Mouse (Mus musculus) erythroblast, embryonic 14.5 days (primary cell): ENCODE results near the gene Gper1. TPM values are rescaled to one million over a fixed set of nuclear protein-coding genes. Genes with fewer than 3 reads are reported as not detected.
A peak's percentile ranks its signal among the peaks of the same experiment; 100 is the strongest.

ENCODE experiments used
- H3K27me3 ChIP-seq: 2 replicates; pipeline ENCODE4 v1.6.1; 2012; ENCODE audit warnings: inconsistent platforms; ENCODE audit not compliant: control insufficient read depth
- H3K36me3 ChIP-seq: 2 replicates; pipeline ENCODE4 v1.6.1; 2012; ENCODE audit warnings: mild to moderate bottlenecking, inconsistent platforms; ENCODE audit not compliant: control insufficient read depth
- H3K4me1 ChIP-seq: 2 replicates; pipeline ENCODE4 v1.6.1; 2012; ENCODE audit warnings: inconsistent platforms; ENCODE audit not compliant: control insufficient read depth
- H3K4me3 ChIP-seq: replicated peaks from 2 replicates; pipeline ENCODE3; 2012; ENCODE audit warnings: moderate library complexity, mild to moderate bottlenecking, inconsistent platforms
- H3K9me3 ChIP-seq: 2 replicates; pipeline ENCODE4 v1.6.1; 2012; ENCODE audit warnings: low read length, inconsistent platforms, mixed read lengths; ENCODE audit not compliant: control insufficient read depth
- GATA1 ChIP-seq: IDR thresholded peaks from 2 replicates; pipeline ENCODE4 v1.6.1; 2012; ENCODE audit warnings: low read length, inconsistent platforms, mixed read lengths
- TAL1 ChIP-seq: IDR thresholded peaks from 3 replicates; pipeline ENCODE4 v1.6.1; 2012; ENCODE audit warnings: low read length, inconsistent platforms, mixed read lengths
- polyA plus RNA-seq: library from polyadenylated mRNA; stranded (reverse); fragments of >175 nt; gene quantifications from 2 replicates; pipeline ENCODE4 v1.2.3, GENCODE M21; 2012

Gene Gper1
- polyA plus RNA-seq, 1 experiment = not detected

GRCm38 (mm10) chr5:139449161-139449791 lies 26.3 kb downstream of the Gper1 start:
- no peaks in the 10 kb centered on the region for H3K9me3 ChIP-seq
- no peaks in the 10 kb centered on the region for H3K27me3 ChIP-seq
- H3K4me3 ChIP-seq = no peak overlapping the region
- no peaks in the 10 kb centered on the region; the same call in none of the 2 replicates for H3K4me1 ChIP-seq
- H3K36me3 ChIP-seq = peaks cover 21% of the 10 kb centered on the region
- TF ChIP-seq GATA1 (no peak), TAL1 (no peak)

DNA sequence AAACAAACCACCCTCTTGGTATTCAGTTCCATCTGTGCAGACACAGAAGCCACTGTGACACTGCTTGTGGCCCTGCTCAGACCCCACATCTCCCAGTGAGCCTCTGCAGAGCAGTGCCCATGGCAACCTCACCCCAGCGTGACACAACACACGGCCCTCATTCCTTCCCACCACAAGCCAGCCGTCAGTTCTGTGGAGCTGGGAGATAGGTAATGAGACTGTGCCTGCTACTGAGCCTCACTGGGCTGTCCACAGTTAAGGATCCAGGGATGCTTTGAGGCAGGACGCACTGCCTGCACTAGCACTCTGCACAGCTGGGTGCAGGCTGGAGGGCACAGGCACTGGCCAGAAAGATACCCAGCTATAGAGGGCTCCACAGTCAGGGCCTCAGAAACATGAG lies 27.0 kb downstream of the Gper1 start:
- Histone ChIP-seq H3K4me1 (no peaks in the 10 kb centered on the region; the same call in none of the 2 replicates), H3K4me3 (no peak overlapping the region), H3K27me3 (no peaks in the 10 kb centered on the region), H3K9me3 (no peaks in the 10 kb centered on the region), H3K36me3 (peaks cover 21% of the 10 kb centered on the region)
- TF ChIP-seq TAL1 = no peak
- no peak for TF ChIP-seq GATA1

DNA sequence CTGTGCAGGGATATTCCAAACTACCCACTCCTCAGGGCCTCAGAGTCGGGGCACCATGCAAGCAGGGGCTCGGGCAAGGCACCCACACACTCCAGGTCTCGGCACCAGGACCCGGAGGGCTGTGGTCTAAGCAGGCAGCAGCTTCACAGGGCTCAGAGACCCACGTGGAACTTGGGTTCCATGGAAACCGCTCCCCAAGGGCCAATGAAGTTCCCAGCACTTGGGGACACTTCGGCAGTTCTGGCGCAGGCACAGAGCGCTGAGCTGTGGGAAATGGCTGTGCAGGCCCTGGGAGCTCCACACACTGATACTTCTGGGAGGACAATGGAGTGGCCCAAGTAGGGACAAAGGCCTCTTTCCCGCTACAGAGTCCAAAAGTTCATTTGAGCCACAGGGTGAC lies 30.1 kb downstream of the Gper1 start:
- peaks cover 23% of the 10 kb centered on the region for H3K36me3 ChIP-seq
- TF ChIP-seq GATA1 = no peak
- no peak for TF ChIP-seq TAL1

GRCm38 (mm10) chr5:139455166-139455565 lies 32.2 kb downstream of the Gper1 start:
- H3K4me3 ChIP-seq = no peak overlapping the region
- TF ChIP-seq GATA1 = no peak
- TF ChIP-seq TAL1 = no peak
- H3K4me1 ChIP-seq = peaks cover 11% of the 10 kb centered on the region
- no peaks in the 10 kb centered on the region for H3K27me3 ChIP-seq
- H3K9me3 ChIP-seq = no peaks in the 10 kb centered on the region
- peaks cover 23% of the 10 kb centered on the region for H3K36me3 ChIP-seq

More for the DNA sequence above, 30.1 kb downstream of the Gper1 start:
- H3K4me3 ChIP-seq = no peak overlapping the region
- H3K9me3 ChIP-seq = no peaks in the 10 kb centered on the region
- no peaks in the 10 kb centered on the region; the same call in none of the 2 replicates for H3K4me1 ChIP-seq
- H3K27me3 ChIP-seq = no peaks in the 10 kb centered on the region

DNA sequence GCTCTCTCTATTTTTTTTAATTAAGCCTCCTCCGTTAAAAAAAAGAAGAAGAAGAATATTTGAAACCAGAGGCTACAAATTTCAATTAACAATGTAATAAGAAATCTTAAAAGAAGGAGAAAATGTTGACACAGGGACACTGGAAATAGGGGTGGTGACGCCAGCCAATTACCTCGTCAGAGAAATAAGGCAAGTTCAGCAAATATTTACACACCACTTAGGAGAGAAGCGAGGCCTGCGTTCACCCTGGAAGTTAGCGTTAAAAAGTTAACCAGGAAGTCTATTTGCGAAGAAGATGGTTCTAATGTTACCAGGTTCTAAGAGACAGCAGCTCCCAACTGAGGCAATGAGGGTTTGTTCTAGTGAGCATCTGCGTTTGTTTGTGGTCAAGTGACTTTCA lies 34.3 kb downstream of the Gper1 start:
- Histone ChIP-seq H3K9me3 (no peaks in the 10 kb centered on the region), H3K4me1 (peaks cover 21% of the 10 kb centered on the region), H3K27me3 (no peaks in the 10 kb centered on the region), H3K36me3 (peaks cover 19% of the 10 kb centered on the region), H3K4me3 (no peak overlapping the region)
- TF ChIP-seq TAL1 (no peak), GATA1 (no peak)

DNA sequence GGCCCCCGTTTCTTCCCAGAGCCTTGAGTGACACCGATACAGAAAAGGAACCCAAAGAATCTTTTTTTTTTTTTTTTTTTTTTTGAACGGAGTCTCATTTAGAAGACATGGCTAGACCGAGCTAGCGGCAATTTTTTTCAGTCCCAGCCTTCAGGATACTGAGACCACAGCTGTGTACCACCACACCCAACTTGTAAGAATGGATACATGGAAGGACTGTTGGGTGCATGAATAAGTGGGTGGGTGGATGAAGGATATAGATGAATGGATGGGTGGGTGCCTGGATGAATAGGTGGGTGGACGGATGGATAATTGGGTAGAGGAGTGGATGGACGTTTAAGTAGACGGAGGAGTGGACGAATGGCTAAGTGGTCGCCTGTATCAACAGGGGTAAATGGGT lies 37.0 kb downstream of the Gper1 start:
- Histone ChIP-seq H3K36me3 (peaks cover 3% of the 10 kb centered on the region), H3K9me3 (no peaks in the 10 kb centered on the region), H3K4me1 (peaks cover 21% of the 10 kb centered on the region), H3K4me3 (peak overlapping the region; percentile 71), H3K27me3 (no peaks in the 10 kb centered on the region)
- TF ChIP-seq GATA1 = no peak
- no peak for TF ChIP-seq TAL1

DNA sequence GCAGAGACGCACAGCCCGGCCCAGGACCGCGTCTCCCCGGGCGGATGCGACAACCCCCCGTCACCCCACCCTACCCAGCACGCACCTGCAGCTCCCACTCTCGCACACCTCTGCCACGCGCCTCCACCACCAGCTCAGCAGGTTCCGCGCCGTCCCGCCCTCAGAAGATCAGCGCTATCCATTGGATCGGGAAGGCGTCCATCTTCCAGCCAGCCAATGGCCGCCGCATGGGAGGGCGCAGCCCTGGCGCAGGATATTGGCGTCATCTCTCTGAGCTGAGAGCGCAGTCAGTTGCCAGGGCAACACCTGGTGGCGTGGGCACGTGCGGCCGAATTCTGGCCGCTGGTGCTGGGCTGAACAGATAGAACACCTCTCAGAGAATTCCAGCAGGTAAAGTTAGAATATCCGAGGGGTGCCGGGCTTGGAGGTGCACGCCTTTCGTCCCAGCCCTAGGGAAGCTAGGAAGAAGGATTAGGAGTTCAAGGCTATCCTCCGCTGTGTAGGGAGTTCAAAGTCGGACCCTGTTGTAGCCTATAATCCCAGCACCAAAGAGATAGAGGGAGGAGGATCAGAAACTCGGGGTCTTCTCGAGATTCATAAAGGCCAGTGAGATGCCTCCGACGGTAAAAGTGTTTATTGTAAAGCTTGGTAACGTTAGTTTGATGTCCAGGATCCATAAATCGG lies 37.6 kb downstream of the Gper1 start, which contains the start of gene 3110082I17Rik:
TSS of gene 3110082I17Rik (minus strand) at position 144 of the 684 bp plus-strand sequence.
- H3K27me3 ChIP-seq = no peaks in the 10 kb centered on the region
- H3K4me1 ChIP-seq = peaks cover 21% of the 10 kb centered on the region
- peak within 1 kb of the TSS; percentile 71 for H3K4me3 ChIP-seq
- no peak for TF ChIP-seq TAL1
- TF ChIP-seq GATA1 = no peak
- H3K9me3 ChIP-seq = no peaks in the 10 kb centered on the region
- H3K36me3 ChIP-seq = no peaks in the 10 kb centered on the region

- Histone ChIP-seq H3K27me3 (no peaks in the 10 kb centered on the region), H3K36me3 (no peaks in the 10 kb centered on the region), H3K4me3 (no peak overlapping the region), H3K9me3 (no peaks in the 10 kb centered on the region), H3K4me1 (peaks cover 19% of the 10 kb centered on the region)
- no peak for TF ChIP-seq TAL1
- no peak for TF ChIP-seq GATA1
These were observed 41.9 kb downstream of the Gper1 start for GRCm38 (mm10) chr5:139464874-139465273.

GRCm38 (mm10) chr5:139466373-139466772 lies 43.4 kb downstream of the Gper1 start:
- Histone ChIP-seq H3K27me3 (no peaks in the 10 kb centered on the region), H3K4me3 (no peak overlapping the region), H3K4me1 (peaks cover 6% of the 10 kb centered on the region), H3K9me3 (no peaks in the 10 kb centered on the region), H3K36me3 (peaks cover 9% of the 10 kb centered on the region)
- TF ChIP-seq TAL1 = no peak
- no peak for TF ChIP-seq GATA1
